ENCODE assay signal across 10 mouse cellular contexts in genomic region chr6:17876023-17876613, GRCm38 (mm10).
DNase-seq lines count a peak whose midpoint lies in the region; ATAC-seq and TF ChIP-seq lines count a peak whose summit lies in the region.
"Had no signal": no experiment of that assay in that cellular context is flagged by ENCODE, and none has a peak within 500 bp of the region (broad histone marks: within the 10 kb centered on the region; RNA-seq: fewer than 3 reads in every experiment).

No protein-coding gene starts in this region.

- 72% methylated on average over 3 of the region's 3 CpGs for WGBS in heart, postnatal 0 days
- WGBS in neural tube, embryonic 13.5 days: 90% methylated on average over 3 of the region's 3 CpGs
- 72% methylated on average over 3 of the region's 3 CpGs for WGBS in forebrain, embryonic 16.5 days
- WGBS in neural tube, embryonic 14.5 days: 90% methylated on average over 3 of the region's 3 CpGs

- H3K4me3 ChIP-seq in heart, postnatal 0 days (ENCODE audit: low read depth, low read length): no peak overlapping the region
- no peak overlapping the region for H3K4me3 ChIP-seq in neural tube, embryonic 13.5 days
- H3K4me3 ChIP-seq in forebrain, embryonic 16.5 days (replicated peaks; ENCODE audit: low read length): no peak overlapping the region
- H3K4me3 ChIP-seq in neural tube, embryonic 14.5 days (ENCODE audit: low read depth, low read length): no peak overlapping the region
- H3K4me3 ChIP-seq: lung, embryonic 15.5 days; neural tube, embryonic 12.5 days had no signal

- TF ChIP-seq CTCF in heart, postnatal 0 days (IDR thresholded peaks at IDR 0.05; ENCODE audit: low read depth): no peak

- no peaks in the 10 kb centered on the region for H3K27me3 ChIP-seq in heart, postnatal 0 days (ENCODE audit: control insufficient read depth, insufficient read depth, low read length)
- no peaks in the 10 kb centered on the region for H3K27me3 ChIP-seq in neural tube, embryonic 13.5 days
- no peaks in the 10 kb centered on the region for H3K27me3 ChIP-seq in forebrain, embryonic 16.5 days (replicated peaks; ENCODE audit: control insufficient read depth, insufficient read depth, low read length)
- H3K27me3 ChIP-seq in neural tube, embryonic 14.5 days (ENCODE audit: control insufficient read depth, insufficient read depth, low read length): no peaks in the 10 kb centered on the region
- H3K27me3 ChIP-seq: lung, embryonic 15.5 days; neural tube, embryonic 12.5 days had no signal

- no peak for ATAC-seq in heart, postnatal 0 days (ENCODE audit: insufficient read depth, low read depth)
- ATAC-seq in neural tube, embryonic 13.5 days (ENCODE audit: low read depth): peak; percentile 54; the same call in 1 of the 2 replicates
- peak; percentile 62; the same call in 1 of the 2 replicates for ATAC-seq in forebrain, embryonic 16.5 days
- ATAC-seq in neural tube, embryonic 14.5 days (ENCODE audit: low read depth): peak; percentile 71

- 0 out of 2 replicates have a peak, but pooled peaks cover 9% of the 10 kb centered on the region for H3K4me1 ChIP-seq in heart, postnatal 0 days (ENCODE audit: control insufficient read depth, insufficient read depth)
- peaks cover 9% of the 10 kb centered on the region for H3K4me1 ChIP-seq in neural tube, embryonic 13.5 days (replicated peaks)
- H3K4me1 ChIP-seq in forebrain, embryonic 16.5 days (replicated peaks; ENCODE audit: control insufficient read depth, insufficient read depth, low read length): peaks cover 6% of the 10 kb centered on the region; the same call in 1 of the 2 replicates
- H3K4me1 ChIP-seq in neural tube, embryonic 14.5 days (ENCODE audit: control insufficient read depth, insufficient read depth, low read length): no peaks in the 10 kb centered on the region
- H3K4me1 ChIP-seq: neural tube, embryonic 12.5 days had no signal

- H3K9me3 ChIP-seq in heart, postnatal 0 days (replicated peaks; ENCODE audit: control insufficient read depth, low read length): no peaks in the 10 kb centered on the region
- no peaks in the 10 kb centered on the region for H3K9me3 ChIP-seq in neural tube, embryonic 13.5 days
- H3K9me3 ChIP-seq in forebrain, embryonic 16.5 days (ENCODE audit: control insufficient read depth, low read length): no peaks in the 10 kb centered on the region
- H3K9me3 ChIP-seq in neural tube, embryonic 14.5 days (ENCODE audit: control insufficient read depth, low read length): no peaks in the 10 kb centered on the region
- H3K9me3 ChIP-seq: lung, embryonic 15.5 days; neural tube, embryonic 12.5 days had no signal

- peak overlapping the region; percentile 52 for H3K27ac ChIP-seq in heart, postnatal 0 days (ENCODE audit: low read depth)
- peak overlapping the region; percentile 73 for H3K27ac ChIP-seq in neural tube, embryonic 13.5 days (replicated peaks)
- H3K27ac ChIP-seq in forebrain, embryonic 16.5 days (ENCODE audit: low read length): no peak overlapping the region; the same call in 1 of the 2 replicates
- H3K27ac ChIP-seq in neural tube, embryonic 14.5 days (ENCODE audit: low read depth, low read length): 0 out of 2 replicates have a peak overlapping the region, but pooled peaks have one; percentile 23
- H3K27ac ChIP-seq: lung, embryonic 15.5 days; neural tube, embryonic 12.5 days had no signal

- TF ChIP-seq EP300 in heart, postnatal 0 days (IDR thresholded peaks at IDR 0.05; ENCODE audit: low read depth): no peak

- no peak for DNase-seq in heart, postnatal 0 days (ENCODE audit: low spot score)
- DNase-seq in heart, adult 8-10 months (ENCODE audit: low spot score): no peak
- DNase-seq in neural tube, embryonic 10.5 days (ENCODE audit: extremely low spot score, low spot score): no peak
- no peak for DNase-seq in thymus, postnatal 25 days
- no peak for DNase-seq in cerebellum, postnatal 36 days

- H3K36me3 ChIP-seq in heart, postnatal 0 days (replicated peaks; ENCODE audit: control insufficient read depth, insufficient read depth, low read length): peaks cover 23% of the 10 kb centered on the region; the same call in 1 of the 2 replicates
- peaks cover 27% of the 10 kb centered on the region for H3K36me3 ChIP-seq in neural tube, embryonic 13.5 days
- H3K36me3 ChIP-seq in forebrain, embryonic 16.5 days (ENCODE audit: control insufficient read depth, insufficient read depth): peaks cover 3% of the 10 kb centered on the region; the same call in 1 of the 2 replicates
- H3K36me3 ChIP-seq in neural tube, embryonic 14.5 days (ENCODE audit: control insufficient read depth, insufficient read depth, low read length): no peaks in the 10 kb centered on the region

- H3K4me2 ChIP-seq in heart, postnatal 0 days (ENCODE audit: low read depth, low read length): no peak overlapping the region
- H3K4me2 ChIP-seq in neural tube, embryonic 13.5 days: no peak overlapping the region
- no peak overlapping the region for H3K4me2 ChIP-seq in forebrain, embryonic 16.5 days (ENCODE audit: low read length)
- H3K4me2 ChIP-seq in neural tube, embryonic 14.5 days (ENCODE audit: low read depth, low read length): no peak overlapping the region
- H3K4me2 ChIP-seq: lung, embryonic 15.5 days; neural tube, embryonic 12.5 days had no signal

- H3K9ac ChIP-seq in heart, postnatal 0 days (replicated peaks; ENCODE audit: low read depth, low read length): no peak overlapping the region
- no peak overlapping the region for H3K9ac ChIP-seq in neural tube, embryonic 13.5 days
- no peak overlapping the region for H3K9ac ChIP-seq in forebrain, embryonic 16.5 days (replicated peaks; ENCODE audit: low read depth, low read length)
- no peak overlapping the region for H3K9ac ChIP-seq in neural tube, embryonic 14.5 days (replicated peaks; ENCODE audit: low read depth, low read length)
- H3K9ac ChIP-seq: lung, embryonic 15.5 days; neural tube, embryonic 12.5 days had no signal
